ENCODE assay signal across 8 mouse cellular contexts in genomic region chr15:25026786-25027461, GRCm38 (mm10).
A peak's percentile ranks its signal among the peaks of the same experiment; 100 is the strongest.
DNase-seq lines count a peak whose midpoint lies in the region; ATAC-seq and TF ChIP-seq lines count a peak whose summit lies in the region.

No protein-coding gene starts in this region.

- H3K27ac ChIP-seq in liver, embryonic 12.5 days, result no peak overlapping the region
- H3K27ac ChIP-seq in liver, embryonic 11.5 days (ENCODE audit: low read depth, low read length), result no peak overlapping the region
- H3K27ac ChIP-seq in forebrain, embryonic 13.5 days, result peak overlapping the region; percentile 84
- peak overlapping the region; percentile 53 for H3K27ac ChIP-seq in olfactory bulb, adult 2 months (ENCODE audit: insufficient read depth, low read depth, low read length)

- no peak overlapping the region for H3K9ac ChIP-seq in liver, embryonic 12.5 days
- no peak overlapping the region for H3K9ac ChIP-seq in liver, embryonic 11.5 days (ENCODE audit: low read depth, low read length)
- H3K9ac ChIP-seq in forebrain, embryonic 13.5 days, result peak overlapping the region; percentile 48

- H3K4me3 ChIP-seq in liver, embryonic 12.5 days, result no peak overlapping the region
- no peak overlapping the region for H3K4me3 ChIP-seq in liver, embryonic 11.5 days (ENCODE audit: low read depth, low read length)
- peak overlapping the region; percentile 25 for H3K4me3 ChIP-seq in forebrain, embryonic 13.5 days
- H3K4me3 ChIP-seq in olfactory bulb, adult 2 months (ENCODE audit: insufficient read depth, low read depth, low read length), result peak overlapping the region; percentile 31; the same call in 1 of the 2 replicates

- H3K27me3 ChIP-seq in liver, embryonic 12.5 days (replicated peaks), result no peaks in the 10 kb centered on the region
- H3K27me3 ChIP-seq in liver, embryonic 11.5 days (replicated peaks; ENCODE audit: control insufficient read depth, insufficient read depth, low read length), result no peaks in the 10 kb centered on the region
- H3K27me3 ChIP-seq in forebrain, embryonic 13.5 days, result no peaks in the 10 kb centered on the region

- no peak for ATAC-seq in liver, embryonic 12.5 days
- no peak for ATAC-seq in liver, embryonic 11.5 days (replicated peaks; ENCODE audit: low FRiP score)
- ATAC-seq in forebrain, embryonic 13.5 days, result peak; percentile 80

- no peak for TF ChIP-seq CTCF in olfactory bulb, adult 2 months (IDR thresholded peaks at IDR 0.05; ENCODE audit: insufficient read depth, low read depth, low read length)

- TF ChIP-seq POLR2A in olfactory bulb, adult 2 months (IDR thresholded peaks at IDR 0.05; ENCODE audit: insufficient read depth, low read depth, low read length), result no peak

- no peaks in the 10 kb centered on the region for H3K9me3 ChIP-seq in liver, embryonic 12.5 days (replicated peaks)
- H3K9me3 ChIP-seq in liver, embryonic 11.5 days (ENCODE audit: control insufficient read depth, low read length), result no peaks in the 10 kb centered on the region
- H3K9me3 ChIP-seq in forebrain, embryonic 13.5 days (replicated peaks), result no peaks in the 10 kb centered on the region

- no peak for DNase-seq in liver, embryonic 11.5 days (ENCODE audit: low spot score)
- DNase-seq in layer of hippocampus, postnatal 36 days, result peak; percentile 47 to 48
- no peak for DNase-seq in urinary bladder, postnatal 4 days (ENCODE audit: low spot score in 2 of 2)
- no peak for DNase-seq in urinary bladder, adult 2 months (ENCODE audit: low spot score)
- no peak for DNase-seq in thymus, postnatal 36 days

- no peaks in the 10 kb centered on the region for H3K4me1 ChIP-seq in liver, embryonic 12.5 days
- H3K4me1 ChIP-seq in liver, embryonic 11.5 days (replicated peaks; ENCODE audit: control insufficient read depth, insufficient read depth, low read length), result no peaks in the 10 kb centered on the region
- peaks cover 15% of the 10 kb centered on the region for H3K4me1 ChIP-seq in forebrain, embryonic 13.5 days
- H3K4me1 ChIP-seq in olfactory bulb, adult 2 months (ENCODE audit: control insufficient read depth, insufficient read depth, low read length), result peaks cover 4% of the 10 kb centered on the region; the same call in 1 of the 2 replicates

- 16% methylated on average over 15 of the region's 15 CpGs for WGBS in liver, embryonic 12.5 days (ENCODE audit: insufficient replicate concordance)
- WGBS in liver, embryonic 11.5 days, result 12% methylated on average over 15 of the region's 15 CpGs
- 3% methylated on average over 15 of the region's 15 CpGs for WGBS in forebrain, embryonic 13.5 days
- WGBS in olfactory bulb, adult 2 months, result 4% methylated on average over 15 of the region's 15 CpGs

- 0 out of 2 replicates have a peak overlapping the region, but pooled peaks have one; percentile 4 for H3K4me2 ChIP-seq in liver, embryonic 12.5 days
- no peak overlapping the region for H3K4me2 ChIP-seq in liver, embryonic 11.5 days
- H3K4me2 ChIP-seq in forebrain, embryonic 13.5 days, result peak overlapping the region; percentile 54

- no peaks in the 10 kb centered on the region for H3K36me3 ChIP-seq in liver, embryonic 12.5 days
- H3K36me3 ChIP-seq in liver, embryonic 11.5 days (ENCODE audit: control insufficient read depth, insufficient read depth, low read length), result no peaks in the 10 kb centered on the region
- no peaks in the 10 kb centered on the region for H3K36me3 ChIP-seq in forebrain, embryonic 13.5 days (ENCODE audit: poor library complexity, severe bottlenecking)

Comparison
In these comparisons a context has a peak if more than half of its experiments do, and no peak if none do; other contexts are left out.
1. H3K27ac ChIP-seq: peak in forebrain, embryonic 13.5 days (single experiment) and olfactory bulb, adult 2 months (single experiment); none in liver, embryonic 12.5 days (single experiment) and liver, embryonic 11.5 days (single experiment).
2. H3K4me3 ChIP-seq: peak in forebrain, embryonic 13.5 days (single experiment) and olfactory bulb, adult 2 months (single experiment); none in liver, embryonic 12.5 days (single experiment) and liver, embryonic 11.5 days (single experiment).
3. DNase-seq: peak in layer of hippocampus, postnatal 36 days (2 of 2); none in liver, embryonic 11.5 days (single experiment), urinary bladder, postnatal 4 days (0 of 2), urinary bladder, adult 2 months (single experiment) and thymus, postnatal 36 days (0 of 2).